Mouse (Mus musculus) adrenal gland, postnatal 25 days (tissue): ENCODE results near the gene Ubash3a. TPM values are rescaled to one million over a fixed set of nuclear protein-coding genes. Genes with fewer than 3 reads are reported as not detected.
A peak's percentile ranks its signal among the peaks of the same experiment; 100 is the strongest.
"Not testable (repeated sequence)": the region's sequence is repeated elsewhere in the genome, so short reads cannot be mapped to it uniquely, and the experiment has no call there.

Source experiments
- DNase-seq: peaks from one replicate; pipeline ENCODE4 v3.0.0; 2021; ENCODE audit warnings: mixed read lengths
- total RNA-seq: library from RNA; stranded (reverse); gene quantifications from 2 replicates; pipeline ENCODE4 v1.2.3, GENCODE M21; 2021

Ubash3a gene
- total RNA-seq, 1 experiment from 2014 or later: not detected

- no peak for DNase-seq
Measured at GRCm38 (mm10) chr17:31261352-31261751, 53.7 kb downstream of the Ubash3a start.

GRCm38 (mm10) chr17:31262715-31263114 is 55.0 kb downstream of the Ubash3a start:
- DNase-seq: no peak

DNA sequence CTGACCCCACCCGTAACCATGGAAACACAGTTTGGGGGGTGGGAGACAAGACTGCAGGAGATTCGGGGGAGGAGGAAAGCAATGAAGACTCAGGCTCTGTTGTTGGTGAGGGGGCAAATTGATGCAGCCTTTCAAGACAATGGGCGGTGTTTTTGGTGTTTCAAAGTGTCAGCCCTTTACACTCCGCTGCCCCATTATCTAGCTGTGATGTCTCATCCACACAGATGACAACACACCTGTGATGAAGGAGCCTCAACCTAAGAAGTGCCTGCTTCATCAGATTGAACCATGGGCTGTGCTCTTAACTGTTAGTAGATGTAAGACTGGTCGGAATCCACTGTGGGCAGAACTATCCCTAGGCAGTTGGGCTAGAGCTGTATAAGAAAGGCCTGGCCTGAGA is 56.1 kb downstream of the Ubash3a start:
- DNase-seq: no peak

DNA sequence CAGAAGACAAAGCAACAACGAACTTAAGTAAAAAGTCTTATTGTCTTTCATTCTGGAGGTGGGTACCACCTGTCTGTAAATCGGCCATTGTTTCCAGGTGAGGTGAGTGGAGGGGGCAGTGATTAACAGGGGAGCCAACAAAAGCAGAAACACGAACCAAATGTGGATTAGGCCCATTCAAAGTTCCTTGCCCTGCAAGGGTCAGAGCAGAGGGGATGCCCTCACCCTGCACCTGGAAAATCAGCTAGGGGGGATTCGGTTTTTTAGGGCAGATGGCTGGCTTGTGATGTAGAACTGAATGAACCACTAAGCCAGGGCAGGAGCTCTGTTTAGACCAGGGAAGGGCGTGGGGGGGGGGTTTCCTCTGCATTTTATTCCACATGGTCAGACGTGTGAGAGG is 56.7 kb downstream of the Ubash3a start:
- no peak for DNase-seq

GRCm38 (mm10) chr17:31265171-31265572 is 57.5 kb downstream of the Ubash3a start:
- no peak for DNase-seq

- DNase-seq: no peak
Measured at GRCm38 (mm10) chr17:31265831-31266230, 58.2 kb downstream of the Ubash3a start.

GRCm38 (mm10) chr17:31266321-31266950 is 58.8 kb downstream of the Ubash3a start:
- DNase-seq: no peak

DNA sequence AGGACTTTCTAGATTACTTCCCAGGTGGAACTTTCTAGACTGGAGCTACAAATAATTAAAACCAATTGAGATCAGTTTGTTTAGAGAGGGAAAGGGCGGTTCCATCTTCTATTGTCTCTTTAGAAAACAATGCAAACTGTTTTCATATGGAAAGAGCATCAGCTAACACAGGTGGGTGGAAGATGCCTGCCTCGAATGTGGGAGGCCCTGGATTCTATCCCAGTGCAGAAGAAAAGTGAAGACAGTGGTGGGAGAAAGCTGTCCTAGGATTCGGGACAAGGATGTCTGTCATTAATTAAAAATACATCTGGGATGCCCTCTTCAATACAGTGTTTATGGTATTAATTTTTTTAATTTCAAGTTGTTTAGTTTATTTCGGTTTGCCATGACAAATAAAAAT is 59.5 kb downstream of the Ubash3a start:
- DNase-seq: no peak

GRCm38 (mm10) chr17:31267603-31268002 is 59.9 kb downstream of the Ubash3a start:
- no peak for DNase-seq

- no peak for DNase-seq
Measured at GRCm38 (mm10) chr17:31268016-31268415, 60.3 kb downstream of the Ubash3a start.

GRCm38 (mm10) chr17:31269761-31270160 is 62.1 kb downstream of the Ubash3a start:
- DNase-seq: no peak

DNA sequence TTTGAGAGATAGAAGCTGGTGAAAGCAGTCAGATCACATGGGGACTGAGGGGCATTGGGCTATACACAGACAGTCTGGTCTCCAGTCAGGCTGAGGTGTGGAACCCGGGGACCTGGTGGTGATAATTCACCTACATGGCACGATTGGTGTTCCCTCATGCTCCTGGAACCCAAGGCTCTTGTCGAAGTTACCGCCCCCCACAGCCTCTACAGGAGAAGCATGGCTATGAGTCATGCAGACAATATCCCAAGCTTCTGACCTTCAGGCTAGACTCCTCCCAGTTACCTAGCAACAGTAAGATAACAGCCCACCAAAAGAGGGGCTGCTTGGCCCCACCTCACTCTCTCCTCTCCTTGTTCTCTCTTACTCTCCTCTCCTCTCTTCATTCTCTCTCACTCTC is 62.6 kb downstream of the Ubash3a start:
- no peak for DNase-seq

DNA sequence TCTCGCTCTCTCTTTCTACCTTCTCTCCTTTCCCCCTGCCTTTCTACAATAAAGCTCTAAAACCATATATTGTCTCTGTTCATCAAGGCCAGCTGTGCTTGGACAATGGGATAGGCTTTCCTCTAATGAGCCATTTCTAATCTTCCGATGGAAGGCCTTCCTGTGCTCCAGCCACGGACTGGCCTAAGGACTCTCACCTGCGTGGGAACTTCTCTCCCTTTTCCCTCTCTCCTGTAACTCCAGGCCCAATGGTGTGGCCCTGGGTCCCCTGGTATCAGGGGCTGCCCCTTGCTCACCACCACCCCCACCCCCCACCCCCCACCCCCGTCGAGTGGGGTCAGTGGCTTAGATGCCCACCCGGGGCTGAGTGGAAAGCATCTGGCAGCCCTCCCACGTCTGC is 63.1 kb downstream of the Ubash3a start:
- not testable (repeated sequence) for DNase-seq

GRCm38 (mm10) chr17:31271136-31271851 is 63.6 kb downstream of the Ubash3a start:
- no peak for DNase-seq

GRCm38 (mm10) chr17:31272416-31273165 is 64.9 kb downstream of the Ubash3a start:
- no peak for DNase-seq

- DNase-seq: no peak
Measured at GRCm38 (mm10) chr17:31273631-31274030, 66.0 kb downstream of the Ubash3a start.

- no peak for DNase-seq
Measured at GRCm38 (mm10) chr17:31275181-31275580, 67.5 kb downstream of the Ubash3a start.

DNA sequence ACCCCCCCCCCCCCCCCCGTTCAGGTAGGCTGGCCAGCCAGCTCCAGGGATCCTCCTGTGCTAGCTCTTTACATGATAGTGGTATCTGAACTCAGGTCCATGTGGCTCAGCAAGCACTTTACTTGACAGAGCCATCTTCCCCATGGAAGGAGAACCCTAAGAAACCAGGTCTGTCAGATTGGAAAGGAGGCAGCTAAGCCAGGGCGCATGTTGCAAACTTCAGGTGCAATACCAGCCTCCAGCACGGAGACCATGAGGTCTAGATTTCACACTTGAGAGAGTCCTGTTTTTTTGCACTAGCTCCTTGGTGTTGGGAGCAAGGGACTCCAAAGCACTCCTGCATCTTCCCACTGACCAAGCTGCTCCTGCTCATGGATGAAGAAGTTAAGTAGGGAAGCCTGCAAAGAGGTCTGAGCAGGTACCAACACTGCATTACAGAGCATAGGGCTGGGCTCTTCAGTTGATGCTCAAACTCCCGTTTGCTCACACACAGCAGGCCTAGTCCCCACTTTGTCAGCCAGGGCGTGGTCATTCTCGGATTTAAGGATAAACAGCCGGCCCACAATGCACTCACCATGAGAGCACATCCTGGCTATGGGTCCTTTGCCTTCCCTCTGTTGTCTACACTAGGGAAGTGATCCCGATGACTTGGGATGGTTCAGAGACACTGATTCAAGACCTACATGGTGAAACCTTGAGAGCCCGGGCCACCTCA is 68.7 kb downstream of the Ubash3a start:
- DNase-seq: no peak

DNA sequence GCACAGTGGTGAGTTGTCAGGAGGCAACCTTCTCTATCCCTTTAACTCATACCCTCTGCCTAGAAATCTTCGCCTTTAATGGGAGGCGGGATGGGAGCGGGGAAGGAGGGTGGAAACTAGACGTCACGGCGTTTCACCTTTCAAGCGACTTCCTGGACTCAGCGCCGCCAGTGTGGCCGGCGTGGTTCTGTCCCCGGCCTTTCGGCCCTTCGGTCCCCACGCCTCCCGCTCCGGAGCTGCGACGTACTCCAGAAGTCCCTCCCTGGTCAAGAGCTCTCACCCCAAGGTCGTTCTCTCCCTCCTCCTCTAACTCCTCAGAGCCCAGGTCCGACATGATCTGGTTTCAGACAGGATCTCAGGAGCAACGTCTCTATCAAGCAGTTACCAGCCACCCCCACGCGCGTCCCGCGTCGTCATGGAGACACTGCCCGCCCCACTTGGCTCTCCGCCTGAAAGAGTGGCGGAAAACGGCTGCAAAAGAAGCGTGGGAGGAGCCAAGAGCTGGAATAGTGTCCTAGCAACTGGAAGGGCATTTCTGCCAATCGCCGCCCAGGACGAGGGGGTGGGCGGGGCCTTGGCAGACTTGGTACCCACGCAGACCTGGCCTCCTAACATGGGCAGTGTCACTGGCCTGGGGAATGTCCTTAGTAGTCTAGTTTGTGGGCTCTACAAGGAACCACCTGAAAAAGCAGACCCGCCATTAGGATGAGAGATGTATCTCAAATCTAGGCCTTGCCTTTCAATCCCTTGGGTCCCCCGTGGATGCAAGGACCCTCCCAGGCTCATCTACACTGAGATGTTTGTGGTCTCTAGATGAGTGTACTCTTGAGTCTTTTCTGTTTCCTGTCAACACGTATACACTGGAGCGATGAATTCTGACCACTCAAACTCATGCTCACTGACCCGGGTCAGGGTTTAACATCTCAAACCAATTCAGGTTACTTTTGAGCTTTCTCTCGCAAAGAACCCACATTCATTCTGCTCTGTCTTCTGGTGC is 69.5 kb downstream of the Ubash3a start, which contains the start of gene Rsph1:
Rsph1 (minus strand) TSS at position 462 of the 997 bp plus-strand sequence.
- DNase-seq: peak; percentile 100

- DNase-seq: no peak
Measured at GRCm38 (mm10) chr17:31277931-31278330, 70.3 kb downstream of the Ubash3a start.

DNA sequence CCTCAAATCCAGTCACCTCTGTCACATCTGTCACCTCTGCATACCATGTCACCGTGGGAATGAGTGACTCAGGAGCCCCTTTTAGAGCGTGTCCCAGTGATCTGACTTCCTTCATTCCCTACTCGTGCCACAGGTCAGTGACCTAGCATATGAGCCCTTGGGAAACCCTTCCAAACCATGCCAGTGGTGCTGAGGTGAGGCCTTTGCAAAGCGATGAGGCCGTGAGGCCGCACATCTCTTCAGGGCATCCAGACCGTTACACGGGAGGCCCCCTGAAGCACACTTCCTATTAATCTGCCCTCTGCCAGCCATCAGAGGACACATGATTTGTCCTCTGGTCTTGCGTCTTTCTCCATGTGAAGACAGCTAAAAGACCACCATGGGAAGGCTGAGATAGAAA is 71.9 kb downstream of the Ubash3a start:
- no peak for DNase-seq
